Mouse (Mus musculus) Muller cell, postnatal 12 days (primary cell): ENCODE measurements around the gene Gnai2.
"Not testable (repeated sequence)": the region's sequence is repeated elsewhere in the genome, so short reads cannot be mapped to it uniquely, and the experiment has no call there.

Experiments
- DNase-seq: peaks from one replicate; pipeline ENCODE4 v3.0.0-alpha.2; 2015; ENCODE audit errors: inconsistent ontology term

The Gnai2 gene

DNA sequence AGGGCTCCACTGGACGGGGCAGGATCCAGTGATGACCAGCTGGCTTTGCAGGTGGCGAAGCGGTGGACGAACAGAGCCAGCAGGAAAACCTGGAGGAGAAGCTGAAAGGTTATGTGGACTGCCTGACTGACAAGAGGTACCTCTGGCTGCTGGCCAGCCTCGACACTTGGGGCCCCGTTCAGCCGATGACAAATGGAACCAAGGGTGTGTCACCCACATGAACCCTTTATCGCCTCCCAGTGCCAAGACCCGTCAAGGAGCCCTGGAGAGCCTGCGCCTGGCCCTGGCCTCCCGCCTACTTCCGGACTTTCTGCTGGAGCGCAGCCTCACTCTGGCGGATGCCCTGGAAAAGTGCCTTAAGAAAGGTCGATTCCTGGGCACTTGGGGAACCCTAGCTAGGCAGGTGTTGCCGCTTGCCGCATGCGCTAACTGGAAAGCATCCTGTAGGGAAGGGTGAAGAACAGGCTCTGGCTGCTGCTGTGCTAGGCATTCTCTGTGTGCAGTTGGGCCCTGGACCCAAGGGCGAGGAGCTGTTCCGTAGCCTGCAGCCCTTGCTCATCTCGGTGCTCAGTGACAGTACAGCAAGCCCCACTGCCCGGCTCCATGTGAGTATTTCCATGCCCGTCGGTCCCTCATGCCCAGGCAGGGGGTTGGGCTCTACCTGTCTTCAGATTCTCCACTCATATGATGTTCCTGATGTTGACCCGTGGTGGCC lies 45.0 kb downstream of the Gnai2 start:
- no peak for DNase-seq

- no peak for DNase-seq
Measured at GRCm38 (mm10) chr9:107587833-107588639, 47.1 kb downstream of the Gnai2 start.

DNA sequence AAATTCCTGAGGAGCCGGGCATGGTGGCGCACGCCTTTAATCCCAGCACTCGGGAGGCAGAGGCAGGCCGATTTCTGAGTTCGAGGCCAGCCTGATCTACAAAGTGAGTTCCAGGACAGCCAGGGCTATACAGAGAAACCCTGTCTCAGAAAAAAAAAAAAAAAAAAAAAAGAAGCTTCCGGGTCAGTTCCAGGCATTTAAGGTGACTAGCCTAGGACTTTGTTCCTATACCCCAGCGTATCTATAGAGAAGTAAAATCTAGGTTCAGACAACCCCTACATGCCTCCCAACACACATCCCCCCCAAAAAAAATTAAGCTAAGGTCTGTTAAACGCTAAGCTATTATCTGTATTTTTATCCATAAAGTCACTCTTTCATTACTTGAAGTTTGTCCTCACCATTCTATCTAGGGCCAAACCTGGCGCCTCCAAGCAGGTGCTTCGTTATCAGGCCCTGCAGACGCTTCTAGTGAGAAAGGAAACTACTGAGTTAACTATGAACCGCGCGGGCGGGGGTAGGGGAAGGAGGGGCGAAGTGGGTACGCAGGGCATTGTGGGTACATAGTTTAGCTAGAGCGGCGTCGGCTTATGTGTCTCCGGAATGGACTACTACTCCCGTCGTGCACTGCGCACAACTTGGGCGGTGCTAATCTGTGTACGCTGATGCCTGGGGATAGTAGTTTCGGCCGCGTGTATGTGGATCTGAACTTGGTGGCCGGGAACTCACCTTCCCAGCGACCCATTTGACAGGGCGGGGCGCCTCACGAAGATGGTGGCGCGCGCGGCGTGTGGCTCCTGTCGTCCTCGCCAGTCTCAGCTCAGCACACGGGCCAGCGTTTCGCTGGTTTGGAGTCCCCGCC lies 48.0 kb downstream of the Gnai2 start, which contains the start of gene Ifrd2:
Gene Ifrd2, plus strand, starts transcription at position 669 of the 859 bp plus-strand sequence.
- DNase-seq = peak; percentile 98

GRCm38 (mm10) chr9:107586504-107586903 lies 48.7 kb downstream of the Gnai2 start:
- no peak for DNase-seq

- DNase-seq = no peak
Measured at GRCm38 (mm10) chr9:107583174-107583573, 52.0 kb downstream of the Gnai2 start.

DNA sequence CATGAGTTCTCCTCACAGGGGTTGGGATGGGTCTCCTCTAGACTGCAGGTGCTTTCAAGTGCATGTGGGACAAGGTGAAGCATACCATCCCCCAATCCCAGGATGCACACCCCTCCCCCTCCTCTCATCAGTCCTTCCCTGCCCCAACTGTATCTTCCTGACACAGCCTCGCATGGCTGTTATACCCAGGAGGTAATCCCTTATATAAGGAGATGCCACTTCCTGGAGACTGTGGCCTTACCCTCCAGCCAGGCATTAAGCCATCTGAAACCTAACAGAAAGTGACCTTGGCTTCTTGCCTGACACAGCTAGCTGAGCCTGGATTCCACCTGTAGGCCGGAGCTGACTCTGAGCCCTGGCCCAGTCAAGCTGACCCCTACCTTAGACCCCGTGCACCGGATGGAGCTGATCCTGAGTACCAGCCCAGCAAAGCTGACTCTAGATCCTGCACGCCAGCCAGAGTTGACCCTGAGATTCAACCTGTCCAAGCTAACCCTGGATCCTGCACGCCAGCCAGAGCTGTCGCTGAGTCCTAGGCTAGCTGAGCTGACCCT lies 52.6 kb downstream of the Gnai2 start:
- no peak for DNase-seq

- DNase-seq = no peak
Measured at GRCm38 (mm10) chr9:107581584-107581983, 53.6 kb downstream of the Gnai2 start.

GRCm38 (mm10) chr9:107580501-107581317 lies 54.5 kb downstream of the Gnai2 start, which contains the start of gene Hyal3:
TSS of gene Hyal3 (plus strand) at chr9:107580818.
- DNase-seq = peak; percentile 90

DNA sequence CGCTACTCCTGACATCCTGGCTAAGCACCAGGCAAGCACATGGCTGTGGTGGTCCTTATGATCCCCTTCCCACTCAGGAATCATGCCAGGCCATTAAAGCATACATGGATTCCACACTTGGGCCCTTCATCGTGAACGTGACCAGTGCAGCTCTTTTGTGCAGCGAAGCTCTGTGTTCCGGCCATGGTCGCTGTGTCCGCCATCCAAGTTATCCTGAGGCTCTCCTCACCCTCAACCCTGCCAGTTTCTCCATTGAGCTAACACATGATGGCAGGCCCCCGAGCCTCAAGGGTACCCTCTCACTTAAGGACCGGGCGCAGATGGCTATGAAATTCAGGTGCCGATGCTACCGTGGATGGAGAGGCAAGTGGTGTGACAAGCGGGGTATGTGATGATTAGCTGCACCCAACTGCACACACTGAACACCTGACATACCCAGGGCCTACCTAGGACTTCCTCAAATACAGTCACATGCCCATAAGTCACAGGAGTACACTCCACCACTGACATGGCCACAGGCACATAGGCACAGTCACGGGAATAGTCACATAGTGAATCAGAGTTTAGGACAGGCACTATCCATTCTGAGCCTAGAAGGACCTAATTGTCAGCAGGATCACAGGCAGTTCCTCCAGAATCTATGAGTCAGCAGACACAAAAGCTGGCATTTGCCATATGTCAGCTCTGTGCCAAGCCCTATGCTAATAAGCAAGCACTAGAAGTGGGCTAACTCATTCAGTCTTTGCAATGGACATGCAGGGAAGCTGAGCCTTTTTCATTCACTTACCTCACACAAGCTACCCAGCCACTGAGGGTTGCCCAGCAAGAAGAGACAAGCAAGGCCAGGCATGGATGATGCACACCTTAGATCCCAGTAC lies 55.9 kb downstream of the Gnai2 start:
- DNase-seq = peak; percentile 86

- no peak for DNase-seq
Measured at GRCm38 (mm10) chr9:107578587-107578986, 56.6 kb downstream of the Gnai2 start, which contains the start of gene Naa80. TSS of gene Naa80 (plus strand) at chr9:107578887.

DNA sequence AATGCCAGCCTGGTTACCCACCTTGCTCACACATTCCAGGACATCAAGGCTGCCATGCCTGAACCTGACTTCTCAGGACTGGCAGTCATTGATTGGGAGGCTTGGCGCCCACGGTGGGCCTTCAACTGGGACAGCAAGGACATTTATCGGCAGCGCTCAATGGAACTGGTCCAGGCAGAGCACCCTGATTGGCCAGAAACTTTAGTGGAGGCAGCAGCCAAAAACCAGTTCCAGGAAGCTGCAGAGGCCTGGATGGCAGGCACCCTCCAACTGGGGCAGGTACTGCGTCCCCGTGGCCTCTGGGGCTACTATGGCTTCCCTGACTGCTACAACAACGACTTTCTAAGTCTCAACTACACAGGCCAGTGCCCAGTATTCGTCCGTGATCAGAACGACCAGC lies 57.3 kb downstream of the Gnai2 start:
- DNase-seq = no peak

DNA sequence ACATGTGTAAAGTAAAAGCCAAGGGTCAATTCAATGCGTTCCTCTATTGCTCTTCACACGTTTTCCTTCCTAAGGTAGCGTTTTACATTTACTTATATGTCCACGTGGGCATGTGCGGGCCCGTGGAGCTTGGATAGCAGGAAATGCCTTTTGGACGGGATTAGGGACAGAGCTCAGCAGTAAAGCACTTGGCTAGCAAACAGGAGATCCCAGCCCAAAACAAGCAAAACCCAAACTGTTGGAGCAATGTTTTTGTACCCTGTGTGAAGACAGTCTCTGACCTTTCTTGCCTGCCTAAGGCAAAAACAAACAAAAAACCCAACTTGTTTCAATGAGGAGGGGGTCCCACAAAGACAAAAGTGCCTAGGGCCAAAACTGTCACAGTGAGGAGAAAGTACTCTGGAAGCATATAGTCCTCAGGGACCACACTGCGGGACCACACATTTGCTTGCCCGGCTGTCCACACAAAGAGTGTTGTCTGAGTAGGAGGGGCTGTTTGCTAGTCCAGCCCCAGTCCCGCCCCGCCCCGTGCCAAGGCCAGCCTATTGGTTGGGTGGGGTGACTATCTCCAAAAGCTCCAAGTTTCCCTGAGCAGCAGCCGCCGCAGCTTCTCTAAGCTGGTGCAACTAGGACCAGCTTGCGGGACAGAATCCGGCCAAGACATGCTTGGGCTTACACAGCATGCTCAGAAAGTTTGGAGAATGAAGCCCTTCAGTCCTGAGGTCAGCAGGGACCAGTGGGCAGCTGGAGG lies 58.6 kb downstream of the Gnai2 start, which contains the start of gene Hyal1:
Gene Hyal1, plus strand, starts transcription at position 571 of the 751 bp plus-strand sequence.
- peak; percentile 92 for DNase-seq

- DNase-seq = no peak
Measured at GRCm38 (mm10) chr9:107575579-107576356, 59.4 kb downstream of the Gnai2 start.

DNA sequence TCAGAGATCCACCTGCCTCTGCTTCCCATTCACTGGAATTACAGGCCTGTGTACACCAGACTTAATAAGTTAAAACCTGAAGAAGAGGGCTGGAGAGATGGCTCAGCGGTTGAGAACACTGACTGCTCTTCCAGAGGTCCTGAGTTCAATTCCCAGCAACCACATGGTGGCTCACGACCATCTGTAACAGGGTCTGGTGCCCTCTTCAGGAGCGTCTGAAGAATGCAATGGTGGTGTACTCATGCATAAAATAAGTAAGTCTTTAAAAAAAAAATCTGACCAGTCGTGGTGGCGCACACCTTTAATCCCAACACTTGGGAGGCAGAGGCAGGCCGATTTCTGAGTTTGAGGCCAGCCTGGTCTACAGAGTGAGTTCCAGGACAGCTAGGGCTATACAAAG lies 61.4 kb downstream of the Gnai2 start:
- DNase-seq = not testable (repeated sequence)

- DNase-seq = no peak
Measured at GRCm38 (mm10) chr9:107572327-107572662, 62.9 kb downstream of the Gnai2 start.

DNA sequence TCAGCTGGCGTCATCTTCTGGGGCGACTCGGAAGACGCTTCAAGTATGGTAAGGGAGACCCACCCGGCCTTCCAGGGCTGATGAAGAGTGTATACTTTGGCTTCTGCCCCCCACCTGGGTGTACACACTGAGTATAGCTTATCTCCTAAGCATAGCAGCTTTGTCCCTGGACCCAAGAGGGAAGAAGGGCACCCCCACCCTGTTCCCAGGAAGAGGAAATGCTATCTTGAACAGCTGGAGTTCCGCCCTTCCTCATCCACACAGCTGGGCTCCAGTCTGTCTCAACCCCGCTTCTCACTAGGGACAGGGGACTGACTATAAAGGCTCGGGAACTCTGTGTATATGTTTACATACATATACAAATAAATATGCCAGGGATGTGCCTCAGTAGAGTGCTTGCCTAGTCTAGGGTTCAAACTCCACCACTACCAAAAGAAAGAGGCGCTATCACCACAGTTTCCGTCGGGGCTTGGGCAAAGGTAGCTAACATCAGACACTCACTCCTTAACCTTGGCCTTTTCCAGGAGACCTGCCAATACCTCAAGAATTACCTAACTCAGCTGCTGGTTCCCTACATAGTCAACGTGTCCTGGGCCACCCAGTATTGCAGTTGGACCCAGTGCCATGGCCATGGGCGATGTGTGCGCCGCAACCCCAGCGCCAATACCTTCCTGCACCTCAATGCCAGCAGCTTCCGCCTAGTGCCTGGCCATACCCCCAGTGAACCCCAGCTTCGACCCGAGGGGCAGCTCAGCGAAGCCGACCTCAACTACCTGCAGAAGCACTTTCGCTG lies 63.4 kb downstream of the Gnai2 start:
- no peak for DNase-seq

GRCm38 (mm10) chr9:107570845-107571244 lies 64.3 kb downstream of the Gnai2 start:
- DNase-seq = no peak
